Mouse (Mus musculus) layer of hippocampus, adult 2 months (tissue): Measurements from ENCODE around the gene Smarcc2. TPM values are rescaled to one million over a fixed set of nuclear protein-coding genes. Genes with fewer than 3 reads are reported as not detected.

ENCODE experiments used
- DNase-seq, 2 experiments: peaks; one replicate each; pipeline ENCODE4 v3.0.0; 2022; ENCODE audit warnings: low spot score in 2 of 2
- H3K27ac ChIP-seq: fragments of 200-600 bp; 2 replicates; pipeline ENCODE4 v1.8.1; 2022
- H3K4me3 ChIP-seq: fragments of 200-600 bp; 2 replicates; pipeline ENCODE4 v1.8.1; 2022; ENCODE audit warnings: mild to moderate bottlenecking
- CTCF ChIP-seq: fragments of 200-600 bp; conservative IDR thresholded peaks from 2 replicates; pipeline ENCODE4 v1.8.1; 2022; ENCODE audit warnings: antibody characterized with exemption, mild to moderate bottlenecking, moderate library complexity
- total RNA-seq, 2 experiments: library from RNA; stranded (reverse); gene quantifications; 2 replicates each; pipeline ENCODE4 v1.2.3; 2021

Gene Smarcc2
- total RNA-seq, 2 experiments from 2014 or later = 246 to 255 TPM

DNA sequence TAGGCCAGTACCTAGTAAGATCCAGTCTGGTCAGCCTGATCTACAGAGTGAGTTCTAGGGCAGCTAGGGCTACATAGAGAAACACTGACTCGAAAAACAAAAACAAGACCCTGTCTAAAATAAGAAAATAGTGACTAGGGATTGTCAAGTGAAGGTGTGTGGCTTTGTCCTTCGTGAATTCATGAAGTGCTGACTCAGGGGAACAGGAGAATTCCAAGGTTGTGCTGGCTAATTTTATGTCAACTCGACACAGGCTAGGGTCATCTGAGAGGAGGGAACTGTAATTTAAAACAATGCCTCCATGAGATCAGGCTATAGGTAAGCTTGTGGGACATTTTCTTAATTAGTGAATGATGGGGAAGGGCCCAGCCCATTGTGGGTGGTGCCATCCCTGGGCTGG, 4.6 kb upstream of the Smarcc2 start:
- Histone ChIP-seq H3K27ac (no peak overlapping the region), H3K4me3 (no peak overlapping the region)

DNA sequence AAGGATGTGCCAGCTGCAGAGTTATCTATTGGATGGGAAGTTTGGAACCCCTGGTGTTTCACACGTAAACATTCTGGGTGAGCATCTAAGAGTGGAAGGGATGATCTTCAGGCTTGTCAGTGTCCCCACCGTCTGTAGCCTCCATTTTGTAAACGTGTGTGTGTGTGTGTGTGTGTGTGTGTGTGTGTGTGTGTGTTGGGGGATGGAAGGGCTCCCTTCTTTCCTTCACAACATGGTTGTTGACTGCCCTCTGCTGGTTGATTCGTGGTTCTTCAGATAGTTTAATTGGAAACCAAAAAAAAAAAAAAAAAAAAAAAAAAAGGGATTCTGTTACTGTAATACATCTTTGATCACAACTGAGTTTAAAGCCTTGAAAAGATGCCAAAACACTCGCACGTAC, 3.8 kb upstream of the Smarcc2 start:
- peak; percentile 76 to 81 for DNase-seq
- Histone ChIP-seq H3K27ac (peak overlapping the region; percentile 72), H3K4me3 (no peak overlapping the region)
- peak; percentile 72 for TF ChIP-seq CTCF

More for the DNA sequence above, 4.6 kb upstream of the Smarcc2 start:
- no peak for TF ChIP-seq CTCF
- no peak for DNase-seq

DNA sequence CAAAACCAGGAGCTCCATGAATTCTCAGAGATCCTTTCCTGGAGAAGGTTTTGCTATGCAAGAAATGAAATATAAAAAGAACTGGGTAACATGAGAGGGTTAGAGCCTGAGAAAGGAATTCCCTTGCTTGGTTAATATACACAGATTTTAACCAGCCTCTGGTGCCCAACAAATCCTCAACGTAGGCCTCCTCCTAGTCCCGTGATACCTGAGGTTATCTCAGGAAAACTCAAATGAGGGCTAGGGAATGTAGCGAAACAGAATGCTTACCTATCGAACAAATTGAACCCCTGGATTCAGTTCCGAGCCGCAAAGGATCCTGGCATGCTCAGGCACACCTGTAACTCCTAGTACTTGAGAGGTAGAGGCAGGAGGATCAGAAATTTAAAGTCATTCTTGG, 1.4 kb upstream of the Smarcc2 start:
- no peak overlapping the region for H3K4me3 ChIP-seq
- TF ChIP-seq CTCF = no peak

DNA sequence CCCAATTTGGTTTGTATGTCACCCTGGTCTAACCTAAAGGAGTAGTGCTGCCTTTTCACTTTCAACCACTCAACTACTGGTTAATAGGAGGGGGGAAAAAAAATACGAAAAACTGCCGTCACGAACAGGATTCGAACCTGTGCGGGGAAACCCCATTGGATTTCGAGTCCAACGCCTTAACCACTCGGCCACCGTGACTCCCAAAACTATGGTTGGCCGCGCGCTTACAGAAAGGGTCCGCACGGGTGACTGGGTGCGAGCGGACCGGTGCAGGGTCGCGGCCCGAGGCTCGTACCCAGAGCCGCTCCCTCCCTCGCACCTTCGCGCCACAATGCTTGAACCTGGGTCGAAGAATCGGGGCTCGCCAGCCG, 715 bp upstream of the Smarcc2 start:
- peak; percentile 85 to 97 for DNase-seq
- peak overlapping the region; percentile 96 for H3K27ac ChIP-seq
- no peak for TF ChIP-seq CTCF
- H3K4me3 ChIP-seq = peak overlapping the region; percentile 70

More for the DNA sequence above, 1.4 kb upstream of the Smarcc2 start:
- H3K27ac ChIP-seq = no peak overlapping the region
- no peak for DNase-seq

DNA sequence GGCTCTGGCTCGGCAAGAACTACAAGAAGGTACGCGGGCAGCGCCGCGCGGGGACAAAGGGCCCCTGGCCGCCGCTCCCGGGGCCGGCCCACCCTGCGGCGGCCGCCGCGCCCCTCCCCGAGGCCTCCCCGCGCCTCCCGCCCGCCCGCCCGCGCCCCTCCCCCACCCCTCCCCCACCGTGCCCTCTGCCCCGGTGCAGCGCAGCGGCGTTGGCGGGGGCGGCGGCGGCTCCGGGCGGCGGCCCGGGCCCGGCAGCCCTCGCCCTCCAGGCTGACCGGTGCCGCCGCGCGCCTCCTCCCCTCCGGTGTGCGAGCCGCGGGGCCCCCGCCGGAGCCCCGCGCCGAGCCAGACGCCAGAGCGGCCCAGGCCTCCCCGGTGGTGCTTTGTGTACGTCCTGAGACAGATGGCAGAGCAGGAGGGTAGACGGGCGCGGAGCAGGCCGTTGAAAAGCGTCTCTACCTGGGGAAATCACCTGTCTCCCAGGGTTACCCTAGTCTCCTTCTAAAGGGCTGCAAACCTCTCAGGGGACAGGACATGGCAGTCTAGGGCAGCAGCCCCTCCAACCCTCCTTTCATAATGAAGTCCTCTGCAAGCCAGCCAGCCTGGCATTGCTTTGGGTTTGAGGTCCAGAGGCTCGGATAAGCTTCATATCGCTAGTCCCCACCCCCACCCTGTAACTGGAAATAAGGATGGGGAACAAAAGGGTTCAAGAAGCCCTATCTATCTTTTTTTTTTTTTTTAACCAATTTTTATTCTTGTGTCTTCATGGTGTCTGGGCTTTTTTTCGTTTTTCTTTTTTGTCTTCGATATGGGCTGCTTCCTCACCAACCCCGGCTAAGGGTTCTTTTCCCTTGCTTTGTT, 591 bp downstream of the Smarcc2 start:
- DNase-seq = no peak
- Histone ChIP-seq H3K27ac (peak overlapping the region; percentile 96), H3K4me3 (peak overlapping the region; percentile 85)
- TF ChIP-seq CTCF = no peak

DNA sequence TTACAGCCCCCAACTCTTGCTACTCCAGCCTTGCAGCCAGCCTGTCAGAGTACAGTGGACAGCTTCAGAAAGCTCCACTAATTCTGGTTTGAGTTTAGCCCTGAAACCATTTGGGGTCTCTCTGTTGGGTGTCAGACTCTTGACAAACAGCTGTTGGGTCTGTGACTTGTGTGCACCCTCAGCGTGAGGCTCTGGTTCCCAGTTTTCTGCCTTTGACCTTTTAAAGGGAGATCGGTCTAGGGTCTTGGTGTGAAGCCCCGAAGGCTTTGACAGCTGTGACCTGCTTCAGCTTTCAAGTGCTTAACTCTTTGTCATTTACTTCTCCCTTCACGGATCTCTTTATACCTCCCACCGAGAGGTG, 1.2 kb downstream of the Smarcc2 start:
- no peak for DNase-seq
- H3K4me3 ChIP-seq = peak overlapping the region; percentile 85
- no peak for TF ChIP-seq CTCF
- peak overlapping the region; percentile 94 for H3K27ac ChIP-seq

DNA sequence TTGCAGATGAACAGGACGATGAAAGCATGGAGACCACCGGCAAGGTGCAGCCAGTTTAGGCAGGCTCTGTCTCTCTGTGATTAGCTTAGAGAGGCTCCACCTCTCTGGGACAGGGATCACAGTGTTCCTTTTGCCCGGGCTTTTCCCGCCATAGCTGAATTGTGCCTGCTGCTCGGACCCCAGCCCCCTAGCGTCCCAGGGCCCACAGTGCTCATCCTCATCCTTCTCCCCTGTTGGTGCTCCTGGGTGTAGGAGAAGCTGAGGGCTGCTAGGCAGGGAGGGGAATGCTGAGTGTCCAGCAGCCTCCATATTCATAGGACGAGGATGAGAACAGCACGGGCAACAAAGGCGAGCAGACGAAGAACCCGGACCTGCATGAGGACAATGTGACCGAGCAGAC, 15.3 kb downstream of the Smarcc2 start:
- Histone ChIP-seq H3K27ac (no peak overlapping the region), H3K4me3 (no peak overlapping the region)
- no peak for DNase-seq
- no peak for TF ChIP-seq CTCF

DNA sequence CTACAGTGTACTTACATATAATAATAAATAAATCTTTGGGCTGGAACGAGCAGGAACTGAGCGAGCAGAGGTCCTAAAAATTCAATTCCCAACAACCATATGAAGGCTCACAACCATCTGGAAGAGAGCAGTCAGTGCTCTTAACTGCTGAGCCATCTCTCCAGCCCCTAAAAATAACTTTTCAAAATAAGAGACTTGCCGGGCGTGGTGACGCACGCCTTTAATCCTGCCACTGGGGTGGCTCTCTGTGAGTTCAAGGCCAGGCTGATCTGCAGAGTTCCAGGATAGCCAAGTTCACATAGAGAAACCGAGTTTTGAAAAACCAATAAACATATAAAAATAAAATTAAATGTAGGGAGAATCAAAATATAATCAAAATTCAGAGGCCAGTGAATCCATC, 27.3 kb downstream of the Smarcc2 start:
- no peak for TF ChIP-seq CTCF
- DNase-seq = no peak
- Histone ChIP-seq H3K27ac (no peak overlapping the region), H3K4me3 (no peak overlapping the region)

DNA sequence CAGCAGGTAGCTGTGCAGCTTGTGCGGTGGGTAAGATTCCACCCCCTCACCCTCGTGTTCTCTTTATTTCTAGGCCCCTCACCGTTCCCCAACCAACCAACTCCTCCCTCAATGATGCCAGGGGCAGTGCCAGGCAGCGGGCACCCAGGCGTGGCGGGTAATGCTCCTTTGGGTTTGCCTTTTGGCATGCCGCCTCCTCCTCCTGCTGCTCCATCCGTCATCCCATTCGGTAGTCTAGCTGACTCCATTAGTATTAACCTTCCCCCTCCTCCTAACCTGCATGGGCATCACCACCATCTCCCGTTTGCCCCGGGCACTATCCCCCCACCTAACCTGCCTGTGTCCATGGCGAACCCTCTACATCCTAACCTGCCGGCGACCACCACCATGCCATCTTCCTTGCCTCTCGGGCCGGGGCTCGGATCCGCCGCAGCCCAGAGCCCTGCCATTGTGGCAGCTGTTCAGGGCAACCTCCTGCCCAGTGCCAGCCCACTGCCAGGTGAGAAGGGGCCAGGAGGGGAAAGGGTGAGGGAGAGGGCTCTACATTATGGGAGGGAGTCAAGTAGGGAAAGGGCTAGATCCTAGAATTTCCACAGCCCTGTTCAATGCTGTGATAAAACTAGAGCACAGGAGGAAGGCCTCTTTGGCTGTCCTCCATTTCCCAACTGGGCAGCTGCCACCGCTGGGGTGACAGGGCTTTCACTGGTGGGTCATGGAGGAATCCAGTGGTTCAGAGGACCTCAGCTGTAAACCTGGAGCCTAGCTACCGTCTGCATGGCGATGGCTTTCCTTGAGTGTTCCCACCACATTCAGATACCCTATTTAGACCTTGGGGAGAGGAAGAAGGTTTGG, 29.0 kb downstream of the Smarcc2 start:
- Histone ChIP-seq H3K27ac (peak overlapping the region; percentile 96), H3K4me3 (no peak overlapping the region)
- TF ChIP-seq CTCF = no peak
- no peak for DNase-seq

DNA sequence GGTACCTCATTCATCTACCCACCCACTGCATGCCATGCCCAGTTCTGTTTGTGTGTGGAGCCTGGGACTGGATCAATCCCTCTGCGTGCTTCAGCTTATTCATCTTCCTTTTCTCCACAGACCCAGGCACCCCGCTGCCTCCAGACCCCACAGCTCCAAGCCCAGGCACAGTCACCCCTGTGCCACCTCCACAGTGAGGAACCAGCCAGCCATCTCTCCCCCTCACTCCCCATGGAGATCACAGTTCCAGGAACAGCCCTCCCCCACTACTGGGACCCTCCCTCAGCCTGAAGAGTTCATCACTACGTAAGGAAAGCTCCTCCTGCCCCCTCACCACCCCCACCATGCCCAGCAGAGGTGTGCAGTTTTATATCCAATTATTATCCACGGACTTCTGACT, 29.7 kb downstream of the Smarcc2 start:
- DNase-seq = no peak
- TF ChIP-seq CTCF = no peak
- Histone ChIP-seq H3K27ac (peak overlapping the region; percentile 96), H3K4me3 (no peak overlapping the region)

DNA sequence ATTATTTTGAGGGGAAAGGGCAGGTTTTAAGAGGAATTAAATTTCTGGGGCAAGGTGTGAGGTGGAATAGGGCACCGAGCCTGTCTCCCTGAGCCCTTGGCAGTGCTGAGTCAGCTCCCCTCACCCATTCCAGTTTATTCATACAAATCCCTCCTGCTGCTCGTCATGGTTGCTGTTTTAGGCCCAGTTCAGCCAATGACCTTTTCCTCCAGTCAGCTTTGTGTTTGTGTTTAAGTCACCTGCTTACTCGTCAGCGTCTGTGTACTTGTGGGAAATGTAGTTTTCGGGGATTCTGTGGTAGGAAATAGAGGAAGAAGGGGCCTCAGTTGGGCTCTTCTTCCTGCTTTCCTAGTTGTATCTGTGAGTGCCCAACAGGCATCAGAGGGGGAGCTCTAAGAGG, 30.3 kb downstream of the Smarcc2 start:
- no peak for TF ChIP-seq CTCF
- H3K4me3 ChIP-seq = no peak overlapping the region
- no peak for DNase-seq
- peak overlapping the region; percentile 96 for H3K27ac ChIP-seq

DNA sequence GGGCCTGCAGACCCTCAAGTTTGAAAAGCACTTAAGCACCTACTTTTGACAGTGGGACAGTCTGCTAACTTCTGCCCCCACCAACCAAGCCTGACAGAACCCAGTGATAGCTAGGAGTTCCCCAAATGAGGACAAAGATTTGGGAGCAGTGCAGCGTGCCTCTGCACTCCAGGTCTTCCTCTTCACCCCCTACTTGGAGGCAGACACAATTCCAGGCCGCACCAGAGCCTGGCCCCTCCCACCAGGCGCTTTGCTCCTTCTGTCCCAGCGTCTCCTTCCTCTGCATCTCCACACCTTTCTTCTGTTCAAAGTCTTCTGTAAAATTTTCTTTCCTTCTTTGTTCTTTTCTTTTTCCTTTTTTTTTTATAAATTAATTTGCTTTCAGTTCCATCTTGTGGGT, 30.7 kb downstream of the Smarcc2 start:
- TF ChIP-seq CTCF = no peak
- no peak for DNase-seq
- peak overlapping the region; percentile 96 for H3K27ac ChIP-seq
- peak overlapping the region; percentile 22; the same call in 1 of the 2 replicates for H3K4me3 ChIP-seq

DNA sequence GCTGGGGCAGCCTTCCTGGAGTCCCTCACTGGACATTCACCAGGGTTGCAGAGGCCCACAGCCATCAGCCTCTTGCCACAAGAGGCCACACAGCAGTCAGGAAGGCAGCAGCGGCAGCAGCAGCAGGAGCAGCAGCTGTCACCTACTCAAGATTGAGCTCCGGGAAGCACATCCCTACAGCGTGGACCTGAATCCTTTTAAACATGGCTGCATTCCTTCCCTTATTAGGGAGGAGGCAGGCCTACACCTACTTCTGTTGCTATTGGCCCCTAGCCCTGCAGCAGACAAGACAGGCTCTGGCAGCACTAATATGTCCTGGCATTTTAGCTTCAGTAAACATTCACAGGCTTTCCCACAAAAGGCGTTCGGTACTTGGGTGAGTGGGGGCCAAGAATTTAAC, 31.2 kb downstream of the Smarcc2 start:
- no peak for TF ChIP-seq CTCF
- peak in 1 of 2 experiments; percentile 35 for DNase-seq
- Histone ChIP-seq H3K27ac (peak overlapping the region; percentile 96), H3K4me3 (peak overlapping the region; percentile 22; the same call in 1 of the 2 replicates)
